ENCODE assay signal across 17 mouse cellular contexts in genomic region chr4:134638111-134638550, GRCm38 (mm10).
DNase-seq lines count a peak whose midpoint lies in the region; ATAC-seq and TF ChIP-seq lines count a peak whose summit lies in the region.
"Had no signal": no experiment of that assay in that cellular context is flagged by ENCODE, and none has a peak within 500 bp of the region (broad histone marks: within the 10 kb centered on the region; RNA-seq: fewer than 3 reads in every experiment).

No protein-coding gene starts in this region.

- no peak overlapping the region for H3K9ac ChIP-seq in midbrain, postnatal 0 days (replicated peaks; ENCODE audit: low read length, poor library complexity, severe bottlenecking)
- H3K9ac ChIP-seq: neural tube, embryonic 15.5 days had no signal

- DNase-seq in kidney, adult 2 months: peak; percentile 56
- no peak for DNase-seq in kidney, adult 8-10 months
- DNase-seq in 3T3-L1 (ENCODE audit: low read depth, low spot score): peak; percentile 87
- DNase-seq in heart, postnatal 4 days: peak; percentile 56
- DNase-seq in layer of hippocampus, adult 18-20 months (ENCODE audit: low spot score in 2 of 2): no peak
- DNase-seq in midbrain, postnatal 0 days (ENCODE audit: low spot score): no peak
- DNase-seq in urinary bladder, postnatal 25 days (ENCODE audit: low spot score): no peak
- DNase-seq: cerebellum, postnatal 25 days; gastrocnemius, postnatal 14 days; right cerebral cortex, postnatal 4 days; thymus, adult 18-20 months had no signal

- H3K27ac ChIP-seq in kidney, adult 2 months (ENCODE audit: insufficient read depth, low read depth, low read length): no peak overlapping the region
- peak overlapping the region; percentile 53; the same call in 1 of the 2 replicates for H3K27ac ChIP-seq in embryonic fibroblast, embryonic 13.5 days (ENCODE audit: insufficient read depth, low read length)
- no peak overlapping the region for H3K27ac ChIP-seq in midbrain, postnatal 0 days (ENCODE audit: low read depth, low read length)
- H3K27ac ChIP-seq: embryonic facial prominence, embryonic 10.5 days; midbrain, embryonic 10.5 days; neural tube, embryonic 15.5 days had no signal

- 0 out of 2 replicates have a peak, but pooled peaks cover 5% of the 10 kb centered on the region for H3K4me1 ChIP-seq in kidney, adult 2 months (ENCODE audit: control insufficient read depth, insufficient read depth, low read length)
- H3K4me1 ChIP-seq in embryonic fibroblast, embryonic 13.5 days (ENCODE audit: control insufficient read depth, insufficient read depth, low read length): peaks cover 5% of the 10 kb centered on the region; the same call in 1 of the 2 replicates
- no peaks in the 10 kb centered on the region for H3K4me1 ChIP-seq in midbrain, postnatal 0 days (ENCODE audit: insufficient read depth, low read length)

- H3K9me3 ChIP-seq in midbrain, postnatal 0 days (ENCODE audit: low read length): no peaks in the 10 kb centered on the region
- H3K9me3 ChIP-seq: hindbrain, embryonic 10.5 days; midbrain, embryonic 10.5 days; neural tube, embryonic 15.5 days had no signal

- WGBS in kidney, adult 2 months: 40% methylated on average over 5 of the region's 5 CpGs
- 73% methylated on average over 5 of the region's 5 CpGs for WGBS in midbrain, postnatal 0 days

- no peaks in the 10 kb centered on the region for H3K36me3 ChIP-seq in kidney, adult 2 months (ENCODE audit: control insufficient read depth, insufficient read depth, low read length)
- no peaks in the 10 kb centered on the region for H3K36me3 ChIP-seq in midbrain, postnatal 0 days (ENCODE audit: insufficient read depth, low read length)
- H3K36me3 ChIP-seq: embryonic facial prominence, embryonic 10.5 days; hindbrain, embryonic 10.5 days; midbrain, embryonic 10.5 days; neural tube, embryonic 15.5 days had no signal

- no peak for TF ChIP-seq CTCF in kidney, adult 2 months (conservative IDR thresholded peaks at IDR 0.05; ENCODE audit: insufficient read depth, insufficient read length, low read depth, low read length)
- no peak for TF ChIP-seq CTCF in embryonic fibroblast, embryonic 13.5 days (IDR thresholded peaks at IDR 0.05; ENCODE audit: borderline replicate concordance, insufficient read depth, low read length)
- no peak for TF ChIP-seq CTCF in midbrain, postnatal 0 days (IDR thresholded peaks at IDR 0.05)

- H3K27me3 ChIP-seq in kidney, adult 2 months (replicated peaks; ENCODE audit: control insufficient read depth, insufficient read depth, low read length): no peaks in the 10 kb centered on the region
- H3K27me3 ChIP-seq in midbrain, postnatal 0 days (ENCODE audit: insufficient read depth, low read length): no peaks in the 10 kb centered on the region
- H3K27me3 ChIP-seq: neural tube, embryonic 15.5 days had no signal

- no peak overlapping the region for H3K4me3 ChIP-seq in kidney, adult 2 months (ENCODE audit: insufficient read depth, low read depth, low read length)
- H3K4me3 ChIP-seq in embryonic fibroblast, embryonic 13.5 days (ENCODE audit: insufficient read depth, low read length): no peak overlapping the region
- no peak overlapping the region for H3K4me3 ChIP-seq in midbrain, postnatal 0 days (ENCODE audit: low read depth, low read length)
- H3K4me3 ChIP-seq: embryonic facial prominence, embryonic 10.5 days; hindbrain, embryonic 10.5 days; midbrain, embryonic 10.5 days; neural tube, embryonic 15.5 days had no signal

- TF ChIP-seq POLR2A in kidney, adult 2 months (IDR thresholded peaks at IDR 0.05; ENCODE audit: low read depth, low read length): no peak
- no peak for TF ChIP-seq POLR2A in embryonic fibroblast, embryonic 13.5 days (IDR thresholded peaks at IDR 0.05; ENCODE audit: low read depth, low read length)

- no peak for ATAC-seq in midbrain, postnatal 0 days (ENCODE audit: low FRiP score)
- ATAC-seq: CD4-positive, CD25-positive, alpha-beta regulatory T cell, adult 4 months had no signal

- no peak overlapping the region for H3K4me2 ChIP-seq in midbrain, postnatal 0 days (ENCODE audit: low read depth, low read length, poor library complexity, severe bottlenecking)
- H3K4me2 ChIP-seq: neural tube, embryonic 15.5 days had no signal

Comparison
In these comparisons a context has a peak if more than half of its experiments do, and no peak if none do; other contexts are left out.
1. DNase-seq: peak in kidney, adult 2 months (single experiment), 3T3-L1 (single experiment) and heart, postnatal 4 days (single experiment); none in kidney, adult 8-10 months (0 of 2), layer of hippocampus, adult 18-20 months (0 of 2), midbrain, postnatal 0 days (single experiment) and urinary bladder, postnatal 25 days (single experiment).